Mouse (Mus musculus) neural tube, embryonic 11.5 days (tissue): ENCODE data around the gene Rgcc. TPM values are rescaled to one million over a fixed set of nuclear protein-coding genes. Genes with fewer than 3 reads are reported as not detected.

Experiments
- ATAC-seq: fragments of 200-750 bp; cut with Nextera tagmentation; 2 replicates; pipeline ENCODE4 v1.8.0; 2017; ENCODE audit warnings: moderate number of reproducible peaks, mild to moderate bottlenecking, moderate TSS enrichment, moderate library complexity; ENCODE audit not compliant: insufficient read depth, low FRiP score, low TSS enrichment
- DNase-seq: peaks from one replicate; pipeline ENCODE4 v3.0.0-alpha.2; 2015; ENCODE audit warnings: low spot score
- H3K27ac ChIP-seq: fragments of 300-500 bp; sonication (generic); 2 replicates; pipeline ENCODE4 v1.5.1; 2014; ENCODE audit warnings: low read depth, mild to moderate bottlenecking, low read length
- H3K27me3 ChIP-seq: fragments of 300-500 bp; sonication (generic); 2 replicates; pipeline ENCODE4 v1.6.1; 2014; ENCODE audit warnings: mild to moderate bottlenecking, low read length, mixed read lengths; ENCODE audit not compliant: control insufficient read depth, insufficient read depth
- H3K36me3 ChIP-seq: fragments of 300-500 bp; sonication (generic); 2 replicates; pipeline ENCODE4 v1.6.1; 2014; ENCODE audit warnings: mild to moderate bottlenecking, low read length, moderate library complexity, mixed read lengths; ENCODE audit not compliant: control insufficient read depth, insufficient read depth
- H3K4me1 ChIP-seq: fragments of 300-500 bp; sonication (generic); 2 replicates; pipeline ENCODE4 v1.6.1; 2014; ENCODE audit warnings: low read length, mixed read lengths; ENCODE audit not compliant: control insufficient read depth, insufficient read depth
- H3K4me2 ChIP-seq: fragments of 300-500 bp; sonication (generic); 2 replicates; pipeline ENCODE4 v1.6.1; 2014; ENCODE audit warnings: low read depth, mild to moderate bottlenecking, moderate library complexity
- H3K4me3 ChIP-seq: fragments of 300-500 bp; sonication (generic); 2 replicates; pipeline ENCODE4 v1.5.1; 2014; ENCODE audit warnings: low read depth, low read length
- H3K9ac ChIP-seq: fragments of 300-500 bp; sonication (generic); 2 replicates; pipeline ENCODE4 v1.6.1; 2014; ENCODE audit warnings: mild to moderate bottlenecking, low read length
- H3K9me3 ChIP-seq: fragments of 300-500 bp; sonication (generic); 2 replicates; pipeline ENCODE4 v1.6.1; 2016; ENCODE audit warnings: low read length; ENCODE audit not compliant: control insufficient read depth
- WGBS: fragments of 180-500 bp; shearing (Covaris S2); extraction: QIAGEN DNeasy Blood & Tissue Kit; methylation state at CpG from one replicate; pipeline ENCODE4 v1.1.7; 2014; 5-methylcytosine and 5-hydroxymethylcytosine counted together
- polyA plus RNA-seq: library from polyadenylated mRNA; unstranded; fragments of >200 nt; fragmentation: Nextera tagmentation; extraction: Ambion mirVana; gene quantifications from 2 replicates; pipeline ENCODE4 v1.2.1, GENCODE M21; 2014

The Rgcc gene
- polyA plus RNA-seq, 1 experiment from 2014 or later: 51.8 TPM

DNA sequence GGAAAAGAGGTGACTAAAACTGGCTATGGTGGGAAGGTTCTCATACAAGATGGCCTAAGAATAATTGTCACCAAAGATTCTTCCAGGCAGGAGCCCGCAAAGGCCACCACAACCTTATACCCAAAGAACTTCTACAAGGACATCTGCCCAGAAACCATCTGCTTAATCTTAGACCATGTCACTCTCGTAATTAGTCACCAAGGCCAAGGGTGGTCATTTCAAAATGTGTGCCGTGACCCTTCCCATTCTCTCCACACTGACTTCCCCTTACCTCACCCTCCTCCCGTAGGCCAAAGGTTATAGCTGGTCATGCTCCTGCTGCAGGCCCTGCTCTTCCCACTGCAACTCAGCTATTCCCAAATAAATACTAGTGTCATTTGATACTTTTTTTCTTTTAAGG is 22.5 kb downstream of the Rgcc start:
- Histone ChIP-seq H3K4me1 (0 out of 2 replicates have a peak, but pooled peaks cover 2% of the 10 kb centered on the region), H3K36me3 (no peaks in the 10 kb centered on the region), H3K9ac (no peak overlapping the region), H3K9me3 (no peaks in the 10 kb centered on the region), H3K27me3 (no peaks in the 10 kb centered on the region), H3K27ac (no peak overlapping the region), H3K4me3 (no peak overlapping the region), H3K4me2 (no peak overlapping the region)
- DNase-seq: no peak
- 84% methylated on average over 4 of the region's 4 CpGs for WGBS
- no peak for ATAC-seq

DNA sequence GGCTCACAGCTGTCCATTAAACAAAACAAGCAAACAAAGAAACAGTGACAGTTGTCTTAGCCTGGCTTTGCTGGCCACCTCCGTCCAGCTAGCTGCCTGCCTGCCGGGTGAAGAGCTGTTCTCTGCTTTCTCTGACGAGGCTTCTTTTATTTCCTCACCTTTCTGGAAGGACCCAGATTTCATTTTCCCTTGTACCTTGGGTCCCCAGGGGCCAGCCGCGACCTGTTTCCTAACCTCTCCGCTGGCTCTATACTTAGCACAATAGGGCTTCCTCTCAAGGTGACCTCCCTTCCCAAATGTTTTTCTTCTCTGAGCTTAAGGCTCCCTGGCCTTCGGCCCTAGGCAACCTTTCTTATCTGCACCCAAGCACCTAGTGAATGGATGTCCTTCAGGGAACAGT is 23.5 kb downstream of the Rgcc start:
- 60% methylated on average over 7 of the region's 7 CpGs for WGBS
- no peaks in the 10 kb centered on the region for H3K27me3 ChIP-seq
- DNase-seq: no peak

DNA sequence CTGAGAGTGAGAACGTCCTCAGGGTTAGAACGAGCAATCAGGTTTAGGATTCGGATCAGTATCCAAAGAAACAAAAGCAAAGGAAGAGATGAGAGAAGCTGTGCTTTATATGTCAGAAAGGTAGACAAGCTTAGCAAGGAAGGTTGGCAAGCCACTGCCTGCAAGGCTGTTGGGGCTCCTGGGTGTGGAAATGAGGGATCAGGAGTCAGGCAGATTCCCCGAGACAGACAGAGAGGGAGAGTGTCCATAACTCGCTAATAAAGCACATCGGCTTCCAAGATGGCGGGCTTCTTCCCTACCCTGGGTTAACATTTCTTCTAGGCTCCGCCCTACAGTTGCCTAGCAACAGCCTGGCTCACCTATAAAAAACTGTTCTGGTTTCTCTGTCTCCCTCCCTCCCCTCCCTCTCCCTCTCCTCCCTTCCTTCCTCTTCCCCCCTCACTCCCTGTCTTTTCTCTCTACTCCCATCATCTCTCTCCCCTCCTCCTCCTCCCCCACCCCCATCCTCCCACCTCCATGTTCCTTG is 25.5 kb downstream of the Rgcc start:
- Histone ChIP-seq H3K9ac (no peak overlapping the region), H3K27me3 (no peaks in the 10 kb centered on the region), H3K9me3 (no peaks in the 10 kb centered on the region), H3K27ac (no peak overlapping the region), H3K4me1 (0 out of 2 replicates have a peak, but pooled peaks cover 2% of the 10 kb centered on the region), H3K4me2 (no peak overlapping the region), H3K36me3 (no peaks in the 10 kb centered on the region), H3K4me3 (no peak overlapping the region)
- 82% methylated on average over 8 of the region's 8 CpGs for WGBS
- DNase-seq: no peak
- no peak for ATAC-seq

More for the DNA sequence above, 23.5 kb downstream of the Rgcc start:
- Histone ChIP-seq H3K9me3 (no peaks in the 10 kb centered on the region), H3K27ac (no peak overlapping the region), H3K36me3 (no peaks in the 10 kb centered on the region), H3K4me3 (no peak overlapping the region), H3K4me2 (no peak overlapping the region), H3K4me1 (0 out of 2 replicates have a peak, but pooled peaks cover 2% of the 10 kb centered on the region), H3K9ac (no peak overlapping the region)
- ATAC-seq: no peak

DNA sequence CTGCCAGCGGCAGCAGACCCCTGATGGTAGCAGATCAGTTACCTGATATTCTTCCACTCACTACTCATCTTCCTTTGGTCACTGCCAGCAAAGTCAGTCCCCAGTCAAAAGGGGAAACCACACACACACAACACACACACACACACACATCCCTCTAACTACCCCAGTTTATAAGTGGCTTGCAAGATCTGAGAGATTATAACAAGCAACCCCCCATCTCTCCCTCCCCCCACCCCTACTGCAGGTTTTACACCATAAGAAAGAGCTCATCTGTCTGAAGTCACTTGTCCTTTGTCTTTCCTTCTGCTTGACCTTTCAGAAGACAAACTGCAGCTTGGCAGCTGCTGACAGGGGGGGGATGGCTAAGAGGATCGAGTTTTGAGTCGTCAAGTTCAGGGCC is 26.0 kb downstream of the Rgcc start:
- Histone ChIP-seq H3K27ac (no peak overlapping the region), H3K4me1 (0 out of 2 replicates have a peak, but pooled peaks cover 2% of the 10 kb centered on the region)

DNA sequence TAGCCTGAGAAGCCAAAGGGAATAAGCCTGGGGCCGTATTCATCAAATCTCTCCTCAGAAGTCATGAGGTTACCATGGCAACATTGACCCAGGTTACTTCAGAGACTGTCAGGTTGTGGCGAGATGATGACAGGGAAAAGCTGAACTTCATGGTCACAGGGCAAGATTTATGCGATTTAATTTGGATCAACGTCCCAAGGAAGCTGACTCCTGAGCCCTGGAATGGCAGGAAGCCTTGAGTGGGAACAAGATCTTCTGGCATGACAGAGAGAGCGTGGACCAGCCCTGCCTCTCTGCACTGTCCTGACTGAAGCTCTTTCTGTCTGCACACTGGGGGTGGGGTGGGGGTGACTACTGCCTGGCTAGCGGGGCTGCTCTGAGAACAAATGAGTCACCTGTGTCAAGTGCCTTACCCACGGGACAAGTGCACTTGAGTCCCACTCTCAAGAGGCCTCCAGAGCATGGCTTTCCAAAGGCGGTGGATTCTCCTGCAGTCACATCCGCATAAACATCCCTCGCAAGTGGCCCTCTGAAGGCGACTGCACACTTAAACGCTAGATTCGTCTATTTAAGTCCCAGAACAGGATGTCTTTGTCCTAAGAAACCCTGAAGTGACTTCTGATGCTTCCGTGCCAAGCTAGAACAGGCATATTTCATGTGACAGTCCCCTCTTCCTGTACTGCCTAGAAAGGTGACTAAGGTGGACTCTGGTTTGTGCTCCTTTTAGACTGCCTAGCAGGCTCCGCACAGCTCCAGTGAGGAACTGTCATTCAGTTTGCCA is 27.6 kb downstream of the Rgcc start:
- 0 out of 2 replicates have a peak, but pooled peaks cover 2% of the 10 kb centered on the region for H3K4me1 ChIP-seq
- no peaks in the 10 kb centered on the region for H3K36me3 ChIP-seq
- no peak for DNase-seq
- no peaks in the 10 kb centered on the region for H3K27me3 ChIP-seq
- no peak overlapping the region for H3K4me3 ChIP-seq
- H3K4me2 ChIP-seq: no peak overlapping the region
- ATAC-seq: no peak
- H3K9ac ChIP-seq: no peak overlapping the region
- no peaks in the 10 kb centered on the region for H3K9me3 ChIP-seq
- H3K27ac ChIP-seq: no peak overlapping the region
- WGBS: 70% methylated on average over 15 of the region's 15 CpGs

More for the DNA sequence above, 26.0 kb downstream of the Rgcc start:
- H3K4me2 ChIP-seq: no peak overlapping the region
- WGBS: 60% methylated on average over 3 of the region's 3 CpGs
- no peak for DNase-seq
- H3K4me3 ChIP-seq: no peak overlapping the region
- no peaks in the 10 kb centered on the region for H3K27me3 ChIP-seq
- no peaks in the 10 kb centered on the region for H3K36me3 ChIP-seq
- H3K9me3 ChIP-seq: no peaks in the 10 kb centered on the region
- no peak overlapping the region for H3K9ac ChIP-seq
- ATAC-seq: no peak

DNA sequence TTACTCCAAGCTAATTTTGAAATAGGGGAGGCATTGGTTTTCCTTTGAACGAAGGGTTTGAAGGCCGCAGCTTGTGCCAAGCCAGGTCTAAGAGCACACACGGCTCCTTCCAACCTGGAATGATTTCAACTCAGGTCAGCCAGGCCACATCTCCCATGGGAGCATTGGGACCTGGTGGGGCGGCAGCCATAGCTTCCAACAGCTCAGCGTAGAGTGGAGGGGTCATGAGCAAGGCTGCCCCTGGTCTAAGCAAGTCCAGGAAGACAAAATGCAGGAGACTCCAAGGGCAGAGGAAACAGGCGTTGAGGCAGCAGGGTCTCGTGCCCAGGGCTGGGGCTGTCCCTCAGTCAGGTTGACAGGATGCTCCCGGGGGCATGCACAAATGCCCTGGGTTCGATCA is 28.5 kb downstream of the Rgcc start:
- Histone ChIP-seq H3K27ac (no peak overlapping the region), H3K27me3 (no peaks in the 10 kb centered on the region), H3K4me1 (0 out of 2 replicates have a peak, but pooled peaks cover 2% of the 10 kb centered on the region), H3K9ac (no peak overlapping the region), H3K4me2 (no peak overlapping the region), H3K4me3 (no peak overlapping the region), H3K36me3 (no peaks in the 10 kb centered on the region), H3K9me3 (no peaks in the 10 kb centered on the region)
- WGBS: 85% methylated on average over 9 of the region's 9 CpGs
- ATAC-seq (no peak), DNase-seq (no peak)

DNA sequence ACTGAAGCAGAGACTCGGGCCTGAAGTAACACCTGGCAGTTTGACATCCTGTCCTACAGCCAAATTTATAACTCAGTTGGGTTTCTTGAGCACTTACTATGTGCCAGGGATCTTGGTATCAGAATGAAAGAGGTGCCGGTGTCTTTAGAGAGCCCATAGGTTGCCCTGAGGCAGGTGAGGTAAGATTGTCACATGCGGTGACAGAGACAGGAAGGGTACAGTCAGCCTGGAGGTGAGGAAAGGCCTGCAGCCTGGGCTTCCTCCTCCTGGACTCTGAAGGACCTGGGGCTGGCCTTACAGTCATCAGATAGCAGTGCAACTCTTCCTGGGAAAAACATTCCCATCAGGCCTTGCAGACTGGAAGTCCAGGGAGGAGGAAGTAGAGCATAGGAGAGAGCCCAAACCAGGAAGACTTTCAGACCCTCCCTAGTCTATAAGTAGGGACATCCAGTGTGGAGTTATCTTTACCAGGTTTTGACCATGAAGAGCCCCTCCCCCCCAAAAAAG is 29.2 kb downstream of the Rgcc start:
- Histone ChIP-seq H3K4me3 (no peak overlapping the region), H3K4me1 (0 out of 2 replicates have a peak, but pooled peaks cover 2% of the 10 kb centered on the region), H3K9me3 (no peaks in the 10 kb centered on the region), H3K4me2 (no peak overlapping the region), H3K36me3 (no peaks in the 10 kb centered on the region), H3K9ac (no peak overlapping the region), H3K27ac (no peak overlapping the region), H3K27me3 (no peaks in the 10 kb centered on the region)
- WGBS: 93% methylated on average over 3 of the region's 3 CpGs
- DNase-seq: no peak
- no peak for ATAC-seq

DNA sequence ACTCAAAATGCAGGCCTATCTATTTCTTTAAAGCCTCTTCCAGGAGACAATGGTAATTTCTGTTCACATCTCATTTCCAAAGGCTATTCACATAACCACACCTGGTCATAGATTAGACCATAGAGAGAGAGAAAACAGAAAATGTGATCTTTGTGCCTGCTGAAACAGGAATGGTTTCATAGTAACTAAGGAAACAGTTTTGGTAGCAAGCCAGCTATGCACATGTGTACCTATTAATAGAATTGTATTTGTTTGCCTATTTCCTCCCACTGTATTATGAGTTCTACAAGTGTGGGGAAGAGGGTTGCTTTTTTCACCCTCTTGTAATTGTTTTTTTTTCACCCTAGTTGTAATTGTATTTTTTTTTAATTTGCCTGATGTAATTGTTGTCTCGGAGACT is 31.9 kb downstream of the Rgcc start:
- 82% methylated on average over 1 of the region's 1 CpGs for WGBS
- no peaks in the 10 kb centered on the region for H3K9me3 ChIP-seq
- H3K9ac ChIP-seq: no peak overlapping the region
- no peak for ATAC-seq
- no peak overlapping the region for H3K27ac ChIP-seq
- H3K4me3 ChIP-seq: no peak overlapping the region
- H3K4me2 ChIP-seq: no peak overlapping the region
- H3K36me3 ChIP-seq: no peaks in the 10 kb centered on the region
- no peaks in the 10 kb centered on the region for H3K27me3 ChIP-seq
- DNase-seq: no peak
- no peaks in the 10 kb centered on the region for H3K4me1 ChIP-seq

DNA sequence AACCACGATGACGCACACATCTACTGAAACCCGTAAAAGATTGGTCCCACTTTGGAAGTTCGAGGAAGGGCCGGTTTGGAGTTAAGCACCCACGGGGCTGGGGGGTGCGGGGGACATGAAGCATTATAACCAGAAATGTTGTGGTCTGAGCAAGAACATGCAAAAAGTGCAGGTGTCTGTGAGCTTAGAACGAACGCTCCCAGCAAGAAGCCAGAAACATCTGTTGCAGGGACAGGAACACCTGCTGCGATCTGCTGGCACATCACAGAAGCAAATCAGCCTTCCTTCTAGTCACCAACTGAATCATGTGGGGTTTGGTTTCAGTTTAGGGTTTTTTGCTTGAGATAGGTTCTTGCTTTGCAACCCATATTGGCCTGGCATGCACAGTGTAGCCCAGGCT is 33.6 kb downstream of the Rgcc start:
- no peak overlapping the region for H3K27ac ChIP-seq
- no peaks in the 10 kb centered on the region for H3K36me3 ChIP-seq
- H3K27me3 ChIP-seq: no peaks in the 10 kb centered on the region
- H3K9me3 ChIP-seq: no peaks in the 10 kb centered on the region
- H3K9ac ChIP-seq: no peak overlapping the region
- H3K4me2 ChIP-seq: no peak overlapping the region
- H3K4me3 ChIP-seq: no peak overlapping the region
- ATAC-seq: no peak
- no peak for DNase-seq
- H3K4me1 ChIP-seq: no peaks in the 10 kb centered on the region
- 88% methylated on average over 10 of the region's 10 CpGs for WGBS
